Mouse (Mus musculus): ENCODE data around the gene Trnt1.
A peak's percentile ranks its signal among the peaks of the same experiment; 100 is the strongest.

Trnt1 gene

DNA sequence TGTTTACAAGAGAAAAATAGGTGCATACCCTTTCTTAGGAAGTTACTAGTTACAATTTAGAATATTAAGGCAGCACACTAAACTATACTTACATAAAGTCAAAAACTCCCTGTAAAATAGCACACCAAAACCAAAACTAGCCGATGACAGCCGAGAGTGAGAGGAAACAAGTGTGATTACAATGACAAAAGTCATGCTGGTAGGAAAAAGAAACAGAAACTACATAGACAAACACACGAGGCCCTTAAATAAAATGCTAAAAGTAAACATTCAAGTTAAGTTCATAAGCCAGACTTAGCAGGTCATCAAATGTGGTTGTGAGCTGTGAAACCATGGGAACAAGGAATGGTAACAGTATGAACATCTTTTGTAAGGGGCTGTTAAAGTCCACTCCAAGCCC, 18.2 kb downstream of the Trnt1 start:
- no peak for DNase-seq (ENCODE audit: low spot score)

DNA sequence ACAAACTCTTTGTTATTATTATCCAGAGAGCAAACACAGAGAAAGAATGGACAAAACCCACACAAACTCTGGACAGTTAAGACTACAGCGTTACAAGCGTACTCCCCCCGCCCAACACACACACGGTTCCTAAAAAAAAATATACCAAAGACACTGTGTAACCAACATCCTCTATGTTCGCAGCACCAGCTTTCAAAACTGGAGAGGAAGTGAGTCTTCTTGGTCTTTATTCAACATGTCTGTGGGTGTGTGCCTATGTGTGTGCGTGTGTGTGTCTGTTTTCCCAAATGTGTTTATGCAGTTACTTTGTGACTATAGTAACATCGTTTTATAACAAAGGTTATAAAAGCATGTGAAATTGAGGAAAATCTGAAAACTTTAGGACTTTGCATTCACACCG, 22.5 kb downstream of the Trnt1 start:
- no peak for DNase-seq (ENCODE audit: low spot score)

DNA sequence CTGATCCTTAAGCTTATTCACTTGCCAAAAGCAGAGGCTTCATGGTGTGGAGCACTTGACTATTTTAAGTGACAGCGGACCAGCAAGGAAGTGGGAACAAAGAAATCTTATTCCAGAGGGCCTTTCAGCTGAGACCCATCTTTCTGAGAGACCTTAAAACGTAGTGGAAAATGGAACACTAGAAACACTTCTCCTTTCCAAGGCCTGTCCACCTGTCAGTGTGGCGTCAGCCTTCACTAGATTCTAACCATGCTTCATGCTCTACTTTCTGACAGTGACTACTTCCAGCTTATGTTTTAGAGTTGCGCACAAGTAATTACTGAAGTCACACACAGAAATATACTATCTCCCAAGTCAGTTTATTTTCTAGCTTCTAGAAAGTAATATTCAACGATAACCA, 23.6 kb downstream of the Trnt1 start:
- no peak for DNase-seq (ENCODE audit: low spot score)

DNA sequence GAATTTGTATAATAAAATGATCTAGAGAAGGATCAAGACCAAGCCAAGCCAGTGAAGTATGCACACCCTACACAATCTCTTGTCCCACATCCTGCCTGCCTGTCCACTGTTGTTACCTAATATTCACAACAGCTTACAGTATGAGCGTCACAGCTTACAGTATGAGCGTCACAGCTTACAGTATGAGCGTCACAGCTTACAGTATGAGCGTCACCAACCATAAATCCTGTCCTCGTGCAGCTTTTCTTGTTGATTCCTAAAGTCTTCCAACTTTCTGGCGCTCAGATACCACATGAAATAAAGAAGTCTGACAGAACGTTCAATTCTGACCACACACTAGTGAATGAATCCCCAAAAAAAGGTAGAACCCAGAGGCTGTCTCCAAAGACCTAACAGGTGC, 24.2 kb downstream of the Trnt1 start:
- no peak for DNase-seq (ENCODE audit: low spot score)

DNA sequence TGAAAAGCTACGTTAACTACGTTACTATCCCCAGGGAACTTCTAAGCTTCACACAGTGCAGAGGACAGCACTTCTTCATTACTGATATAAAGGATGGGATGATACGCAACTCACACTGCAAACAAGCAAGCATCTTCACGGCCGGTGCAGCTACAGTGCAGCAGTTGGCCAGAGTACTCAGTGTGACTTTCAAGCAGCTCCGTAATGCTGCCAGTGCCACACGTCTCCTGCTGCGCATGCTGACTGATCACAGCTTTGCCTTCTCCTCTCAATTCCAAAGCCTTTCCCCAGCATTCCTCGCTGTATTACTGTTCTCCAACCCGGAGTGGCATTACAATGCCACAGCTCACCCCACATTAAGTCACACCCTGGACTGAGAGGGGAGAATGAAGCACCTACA, 24.7 kb downstream of the Trnt1 start:
- no peak for DNase-seq (ENCODE audit: low spot score)

DNA sequence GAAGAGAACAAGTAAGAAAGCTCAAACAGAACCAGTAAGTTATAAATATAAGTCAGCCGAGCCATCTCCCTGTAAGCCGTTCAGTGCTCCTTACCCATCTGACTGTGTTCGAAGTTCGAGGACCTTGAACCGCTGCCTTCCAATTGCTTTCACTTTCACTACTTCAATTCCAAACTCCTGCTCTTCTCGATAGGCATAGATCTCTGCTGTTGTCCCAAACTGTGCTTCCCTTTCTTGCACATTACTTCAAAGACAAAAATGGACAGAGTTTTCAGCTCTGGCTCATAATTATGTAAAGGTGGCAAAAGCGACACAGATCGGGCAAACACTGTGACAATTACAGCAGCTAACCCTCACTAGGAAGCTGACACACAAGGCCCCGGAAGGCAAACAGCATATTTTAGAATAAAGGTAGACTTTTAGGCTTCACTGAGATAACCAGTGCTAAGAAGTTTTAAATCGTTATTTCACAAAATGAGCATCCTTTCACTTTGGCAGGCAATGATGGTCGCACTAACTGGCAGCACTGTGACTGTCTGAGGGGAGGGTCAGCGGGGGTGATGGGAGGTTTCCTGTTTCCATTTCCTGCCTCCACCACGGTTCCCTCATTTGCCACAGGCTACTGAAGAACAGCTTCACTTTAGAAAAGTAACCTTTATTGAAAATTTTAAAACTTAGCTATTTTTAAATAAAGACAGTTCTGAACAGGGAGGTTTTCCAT, 25.3 kb downstream of the Trnt1 start:
- DNase-seq (ENCODE audit: low spot score), result no peak

DNA sequence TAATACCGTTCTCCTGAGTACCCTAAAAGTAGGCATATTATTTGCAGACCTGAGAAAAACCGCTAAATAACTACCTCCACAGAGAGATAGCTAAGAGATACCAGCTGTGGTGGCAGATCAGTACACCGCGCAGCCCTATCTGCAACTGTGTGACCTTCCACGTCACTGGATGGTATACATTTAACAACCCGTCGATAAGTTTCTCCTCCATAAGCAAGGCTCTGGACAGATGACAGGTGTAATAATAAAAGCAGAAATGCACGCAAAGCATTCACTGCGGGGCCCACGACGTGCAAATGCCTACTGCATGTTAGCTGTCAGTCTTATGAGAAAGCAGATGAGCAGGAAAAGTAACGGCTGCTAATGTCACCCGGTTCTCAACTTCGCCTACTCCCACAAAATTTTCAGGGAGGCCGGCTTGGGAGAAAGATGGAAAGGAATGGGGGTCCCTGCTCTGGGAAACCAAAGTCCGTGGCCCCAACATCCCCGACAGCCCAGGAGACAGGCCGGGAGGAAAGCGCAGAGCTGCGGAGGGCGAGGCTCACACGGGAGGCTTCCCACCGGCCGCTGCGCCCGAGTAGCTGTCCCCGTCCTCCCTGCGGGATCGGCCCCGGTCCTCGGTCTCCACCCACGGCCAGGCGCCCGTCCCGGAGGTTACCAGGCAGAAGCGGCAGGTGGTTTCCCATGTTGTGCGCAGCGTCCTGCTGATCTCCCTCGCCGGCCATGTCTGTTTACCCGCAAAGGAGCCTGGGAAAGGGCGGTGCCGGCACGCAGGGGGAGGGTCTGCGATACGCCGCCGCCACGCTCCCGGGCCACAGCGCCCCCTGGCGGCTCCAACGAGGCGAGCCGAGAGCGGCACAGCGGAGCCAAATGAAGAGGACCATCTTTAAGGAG, 30.7 kb downstream of the Trnt1 start, which contains the start of gene Crbn:
Gene Crbn (minus strand): TSS at position 745 of the 894 bp plus-strand sequence.
- peak; percentile 91 for DNase-seq (ENCODE audit: low spot score)

DNA sequence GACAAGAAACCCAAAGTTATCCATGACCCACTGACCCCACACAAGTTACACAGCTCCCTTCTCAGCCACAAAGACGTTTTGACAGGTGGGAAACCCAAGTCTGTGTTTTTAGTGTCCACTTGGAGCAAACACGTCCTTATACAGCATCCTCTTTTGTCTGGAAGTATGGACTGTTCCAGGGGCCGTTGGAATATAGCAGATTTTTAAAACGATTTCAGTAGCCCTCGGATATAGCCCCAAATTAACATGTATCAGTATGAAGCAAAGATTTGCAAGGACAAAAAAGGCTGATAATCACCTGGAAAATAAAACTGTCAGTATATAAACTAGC, 31.3 kb downstream of the Trnt1 start:
- no peak for DNase-seq (ENCODE audit: low spot score)

DNA sequence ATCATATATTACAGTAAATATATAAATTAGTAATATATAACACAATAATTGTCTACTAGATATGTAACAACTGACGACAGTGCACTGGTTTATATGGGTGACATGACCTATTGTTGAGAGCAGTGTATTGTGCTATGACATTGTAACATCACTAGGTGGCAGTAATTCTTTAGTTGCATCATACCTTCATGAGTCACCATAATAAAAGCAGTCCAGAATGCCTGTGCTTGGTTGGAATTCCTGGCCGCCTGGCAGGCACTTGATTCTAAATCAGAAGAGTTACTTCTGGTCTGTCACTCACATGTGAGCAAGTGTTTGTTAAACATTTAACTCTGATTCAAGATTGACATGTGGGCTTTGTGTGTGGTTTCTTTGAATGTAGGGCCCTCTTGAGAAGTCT, 36.0 kb downstream of the Trnt1 start:
- DNase-seq (ENCODE audit: low spot score), result no peak

DNA sequence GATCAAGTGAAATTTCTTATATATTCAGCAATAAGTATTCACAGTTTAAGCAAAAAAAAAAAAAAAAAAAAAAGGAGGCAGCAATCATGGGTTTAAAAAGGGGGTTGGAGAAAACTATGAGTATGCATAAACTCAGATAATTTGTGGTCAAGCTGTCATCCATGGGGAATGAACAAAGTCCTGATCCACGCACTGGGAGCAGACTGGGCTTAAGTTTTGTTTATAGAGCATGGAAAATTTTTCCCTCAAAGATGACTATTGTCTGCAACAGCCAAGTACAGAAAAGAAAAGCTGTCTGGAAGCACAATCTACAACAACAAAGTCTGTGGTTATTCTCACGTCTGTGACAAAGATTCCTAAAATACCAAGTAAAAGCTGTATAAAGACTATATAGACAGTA, 40.2 kb downstream of the Trnt1 start:
- DNase-seq (ENCODE audit: low spot score), result no peak

DNA sequence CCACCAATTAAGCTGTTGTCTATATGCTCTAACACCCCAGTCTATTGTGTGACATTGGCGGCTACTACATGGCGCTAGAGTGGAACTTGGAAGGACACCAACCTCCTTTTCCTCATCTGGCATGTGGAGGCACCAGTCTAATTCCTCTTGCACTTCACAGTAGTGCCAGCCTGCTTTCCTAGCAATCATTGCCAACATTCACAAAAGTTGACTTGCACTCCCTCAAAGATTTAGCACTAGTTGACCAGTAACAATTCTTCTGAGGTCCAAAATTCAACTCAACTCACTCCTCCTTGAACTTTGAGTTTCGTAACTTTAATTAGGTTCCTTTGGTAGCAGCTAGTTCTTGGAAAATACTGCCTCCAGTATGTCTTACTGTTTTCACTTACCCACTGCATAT, 41.8 kb downstream of the Trnt1 start:
- no peak for DNase-seq (ENCODE audit: low spot score)

DNA sequence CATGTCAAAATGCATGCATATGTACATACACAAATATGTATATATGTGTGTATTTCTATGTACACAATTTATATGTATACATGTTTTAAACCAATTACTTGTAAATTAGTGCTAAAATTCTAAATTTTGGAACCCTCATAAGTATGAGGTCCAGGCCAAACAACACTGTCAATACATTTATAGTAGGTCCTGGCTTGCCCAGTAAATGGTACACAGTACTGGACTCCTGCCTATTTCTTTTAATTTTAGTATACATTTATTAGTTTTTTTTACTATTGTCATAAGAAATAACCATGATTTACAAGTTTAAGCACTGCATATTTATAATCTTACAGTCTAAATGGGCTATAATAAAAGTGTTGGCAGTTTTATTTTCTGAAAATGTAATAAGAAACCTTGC, 50.3 kb downstream of the Trnt1 start:
- DNase-seq (ENCODE audit: low spot score), result no peak

DNA sequence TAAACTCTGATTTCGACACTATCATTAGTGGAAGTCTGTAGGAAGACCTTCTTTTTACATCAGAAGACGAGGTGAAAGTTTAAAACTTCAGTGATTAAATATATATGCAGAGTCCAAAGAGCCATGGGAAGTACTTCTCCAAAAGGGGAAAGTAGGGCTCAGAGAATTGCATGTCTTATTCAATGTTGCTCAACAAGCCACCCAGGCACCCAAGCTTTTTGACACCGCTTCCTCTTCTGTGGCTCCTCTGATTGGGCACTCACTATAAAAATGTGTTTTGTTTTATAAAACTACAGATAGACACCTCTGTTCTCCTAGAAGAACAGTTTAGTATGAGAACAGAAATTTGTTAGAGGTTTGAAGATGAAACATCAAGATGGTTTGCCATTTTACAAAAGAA, 51.0 kb downstream of the Trnt1 start:
- DNase-seq (ENCODE audit: low spot score), result no peak

DNA sequence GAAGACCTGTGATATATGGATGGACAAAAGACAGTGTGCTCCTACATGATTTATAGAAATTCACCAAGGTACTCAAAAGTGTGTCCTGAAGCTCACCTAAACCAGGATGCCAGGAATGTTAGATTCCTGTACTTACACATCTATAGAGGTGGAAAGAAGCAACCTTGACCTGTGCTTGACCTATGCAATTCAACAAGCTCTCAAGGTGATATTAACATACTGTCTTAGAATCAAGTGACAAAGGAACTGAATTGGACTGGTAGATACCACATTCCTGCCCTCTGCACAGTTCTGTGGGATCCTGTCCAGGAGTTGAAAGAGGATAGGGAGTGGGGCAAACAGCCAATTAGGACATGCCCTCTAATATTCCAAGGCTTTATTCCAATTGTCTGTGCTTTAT, 51.6 kb downstream of the Trnt1 start:
- DNase-seq (ENCODE audit: low spot score), result no peak

DNA sequence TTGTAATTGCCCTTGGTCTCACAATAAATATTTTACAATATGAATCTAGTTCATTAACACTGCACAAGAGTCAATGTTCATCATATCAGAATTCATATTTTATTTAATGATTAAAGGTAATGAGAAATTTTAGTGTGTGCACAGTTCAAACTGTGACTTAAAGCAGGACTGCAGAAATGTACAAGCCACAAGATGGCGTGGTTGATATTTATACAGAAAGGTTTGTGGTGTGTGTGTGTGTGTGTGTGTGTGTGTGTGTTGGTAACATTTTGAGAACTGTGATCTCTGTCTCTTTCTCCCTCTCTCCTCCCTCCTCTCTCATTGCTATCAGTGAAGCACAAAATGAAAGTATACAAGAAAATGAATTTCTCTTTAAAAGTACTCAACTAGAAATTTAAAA, 53.4 kb downstream of the Trnt1 start:
- no peak for DNase-seq (ENCODE audit: low spot score)

Measured in ovary, postnatal 36 days (tissue).